Mouse (Mus musculus) heart, adult 2 months (tissue): ENCODE measurements at regions not wholly inside any gene's neighbourhood (a gene's known extent, or its start where the extent isn't known, plus 50 kb on each side); places are given as distances from the start of the nearest gene placed in this dataset.

Source experiments
- CTCF ChIP-seq: fragments of 200-600 bp; IDR thresholded peaks from 2 replicates; pipeline ENCODE4 v1.8.1; 2022; ENCODE audit warnings: antibody characterized with exemption, mild to moderate bottlenecking, moderate library complexity
- POLR2A ChIP-seq: fragments of 200-500 bp; IDR thresholded peaks from 2 replicates; pipeline ENCODE4 v1.6.1; 2011; ENCODE audit warnings: mild to moderate bottlenecking, low read depth, low read length, control low read depth; ENCODE audit not compliant: insufficient read depth

DNA sequence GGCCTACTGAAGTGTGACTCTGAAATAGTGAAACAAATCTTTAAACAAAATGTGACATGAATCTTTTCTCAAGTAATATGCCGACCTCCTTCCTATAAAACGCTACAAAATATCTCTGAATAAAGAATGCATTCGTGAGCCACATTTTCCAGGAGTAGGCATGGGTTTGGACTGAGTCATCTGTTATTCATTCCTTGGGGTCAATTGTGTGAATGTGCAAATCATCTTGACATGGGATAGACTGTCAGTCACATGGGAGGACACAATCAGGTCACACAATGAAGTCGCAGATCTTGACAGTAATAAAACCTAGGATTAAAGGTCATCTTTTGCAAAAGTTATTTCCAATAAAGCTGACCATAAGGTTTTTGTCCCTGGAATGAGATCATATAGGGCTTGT lies 418.0 kb upstream of the Atp2b1 start:
- TF ChIP-seq CTCF (no peak), POLR2A (no peak)
